Mouse (Mus musculus): ENCODE results near the gene Map3k10.
A peak's percentile ranks its signal among the peaks of the same experiment; 100 is the strongest.
"Not testable (repeated sequence)": the region's sequence is repeated elsewhere in the genome, so short reads cannot be mapped to it uniquely, and the experiment has no call there.

Map3k10 gene

GRCm38 (mm10) chr7:27654607-27655276 is 19.7 kb downstream of the Map3k10 start:
- DNase-seq, result peak; percentile 34

GRCm38 (mm10) chr7:27653681-27654437 is 20.5 kb downstream of the Map3k10 start, which contains the start of gene Ttc9b:
Ttc9b (plus strand) TSS chr7:27653915.
- DNase-seq, result peak; percentile 19

DNA sequence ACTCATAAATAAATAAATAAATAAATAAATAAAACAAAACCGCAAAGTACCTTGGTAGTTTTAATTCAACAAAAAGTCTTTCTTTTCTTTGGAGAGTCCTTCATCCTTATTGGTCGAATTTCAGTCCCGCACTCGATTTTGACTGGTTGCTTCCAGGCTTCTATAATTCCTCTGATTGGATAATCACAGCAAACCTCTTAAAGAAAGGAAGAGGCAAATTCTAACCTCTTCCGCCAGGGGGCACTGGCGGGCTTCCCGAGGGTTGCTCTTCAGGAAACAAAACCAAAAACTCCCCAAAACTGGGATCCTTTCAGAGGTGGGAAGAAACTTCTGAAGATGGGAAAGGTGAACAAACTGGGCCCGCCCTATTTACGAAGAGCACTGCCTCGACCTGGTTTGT is 23.4 kb downstream of the Map3k10 start:
- DNase-seq, result peak; percentile 82

GRCm38 (mm10) chr7:27649723-27650122 is 24.7 kb downstream of the Map3k10 start:
- no peak for DNase-seq

DNA sequence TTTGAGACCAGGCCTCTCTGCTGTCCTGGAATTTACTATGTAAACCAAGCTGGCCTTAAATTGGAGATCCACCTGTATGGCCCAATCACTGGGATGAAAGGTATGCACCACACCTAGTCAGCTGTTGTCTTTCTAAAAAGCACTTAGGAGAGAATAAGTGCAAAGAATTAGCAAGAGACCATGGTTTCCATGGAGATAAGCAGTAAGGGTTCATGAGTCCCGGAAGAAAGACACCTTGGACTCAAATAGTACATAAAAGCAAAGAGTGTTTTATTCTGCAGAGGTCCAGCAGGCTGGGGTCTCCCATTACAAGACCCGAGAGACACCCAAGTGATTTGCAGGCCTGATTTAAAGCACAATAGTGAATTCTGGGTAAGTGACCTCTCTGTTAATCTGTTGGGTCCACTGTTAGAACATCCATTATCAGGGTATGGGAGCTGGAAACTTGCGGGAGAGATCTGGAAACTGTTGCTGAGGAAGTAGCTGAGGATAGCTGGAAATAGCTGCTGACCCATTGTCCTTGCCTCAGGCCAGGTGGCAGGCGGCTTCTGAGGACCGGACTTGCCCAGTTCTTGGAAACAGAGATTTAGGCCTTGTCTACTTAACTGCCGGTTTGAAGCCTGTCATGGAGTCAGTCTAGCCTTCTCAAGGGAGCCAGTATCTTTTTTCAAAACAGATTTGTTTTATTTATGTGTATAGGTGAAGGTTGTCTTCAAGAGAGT is 27.0 kb downstream of the Map3k10 start:
- DNase-seq, result no peak

DNA sequence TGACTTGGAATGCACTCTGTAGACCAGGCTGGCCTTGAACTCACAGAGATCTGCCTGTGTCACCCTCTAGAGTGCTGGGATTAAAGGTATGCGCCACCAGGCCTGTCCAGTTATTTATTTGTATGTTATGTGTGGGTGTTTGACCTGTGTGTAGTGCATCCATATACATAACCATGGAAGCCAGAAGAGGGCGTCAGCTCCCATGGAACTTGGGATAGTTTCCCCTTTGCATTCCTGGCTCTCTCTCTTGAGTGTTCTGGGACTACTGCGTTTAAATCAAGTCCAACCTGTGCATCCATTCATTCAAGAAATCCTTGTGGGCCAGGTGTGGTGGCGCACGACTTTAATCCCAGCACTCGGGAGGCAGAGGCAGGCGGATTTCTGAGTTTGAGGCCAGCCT is 27.9 kb downstream of the Map3k10 start:
- no peak for DNase-seq

DNA sequence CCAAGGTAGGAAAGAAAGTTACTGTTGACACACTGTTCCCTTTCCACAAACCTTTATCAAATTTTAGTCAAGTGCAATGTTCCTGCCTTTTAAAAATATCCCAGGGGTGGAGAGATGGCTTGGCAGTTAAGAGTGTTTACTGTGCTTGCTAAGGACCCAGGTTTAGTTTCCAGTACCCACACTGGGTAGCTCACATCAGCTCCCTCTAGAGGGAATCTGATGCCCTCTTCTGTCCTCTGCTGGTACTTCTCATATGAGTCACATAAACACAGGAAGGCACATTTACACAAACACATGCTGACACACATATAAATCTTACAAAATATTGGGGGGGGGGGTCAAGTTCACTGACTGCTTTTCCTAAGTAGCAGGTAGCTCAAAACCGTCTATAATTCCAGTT is 29.9 kb downstream of the Map3k10 start:
- no peak for DNase-seq

DNA sequence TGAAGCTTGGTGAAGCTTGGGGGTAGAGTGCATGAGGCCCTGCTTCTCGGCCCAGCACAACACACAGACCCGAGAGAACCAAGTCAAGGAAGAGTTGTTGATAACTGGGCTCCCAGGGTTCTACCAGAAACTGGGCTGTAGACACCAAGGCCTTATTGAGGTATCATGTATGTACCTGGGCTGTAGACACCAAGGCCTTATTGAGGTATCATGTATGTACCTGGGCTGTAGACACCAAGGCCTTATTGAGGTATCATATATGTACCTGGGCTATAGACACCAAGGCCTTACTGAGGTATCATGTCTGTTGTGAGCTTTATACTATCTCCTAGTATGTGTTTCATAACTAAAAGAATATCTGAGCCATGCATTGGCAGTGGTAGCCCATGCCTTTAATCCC is 39.3 kb downstream of the Map3k10 start:
- DNase-seq, result not testable (repeated sequence)

DNA sequence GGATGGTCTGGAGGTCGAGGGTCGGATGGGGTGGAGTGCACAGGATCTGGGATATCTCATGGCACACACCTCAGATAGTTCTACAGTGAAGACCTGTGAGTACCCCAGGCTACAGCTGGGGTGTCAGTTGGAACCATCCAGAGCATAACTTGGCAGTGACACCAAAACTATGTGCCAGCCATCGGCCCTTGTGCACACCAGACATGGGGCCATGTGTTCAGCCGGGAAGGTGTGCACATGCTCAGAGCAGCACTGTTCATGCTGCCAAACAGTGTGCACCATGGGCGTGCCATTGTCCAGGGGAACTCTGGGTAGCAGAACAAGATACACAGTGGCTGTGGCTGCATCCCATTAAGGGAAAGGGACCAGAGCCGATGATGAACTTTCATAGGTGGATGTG is 39.7 kb downstream of the Map3k10 start:
- DNase-seq, result no peak

- DNase-seq, result no peak
These were observed 41.2 kb downstream of the Map3k10 start for GRCm38 (mm10) chr7:27633166-27633565.

DNA sequence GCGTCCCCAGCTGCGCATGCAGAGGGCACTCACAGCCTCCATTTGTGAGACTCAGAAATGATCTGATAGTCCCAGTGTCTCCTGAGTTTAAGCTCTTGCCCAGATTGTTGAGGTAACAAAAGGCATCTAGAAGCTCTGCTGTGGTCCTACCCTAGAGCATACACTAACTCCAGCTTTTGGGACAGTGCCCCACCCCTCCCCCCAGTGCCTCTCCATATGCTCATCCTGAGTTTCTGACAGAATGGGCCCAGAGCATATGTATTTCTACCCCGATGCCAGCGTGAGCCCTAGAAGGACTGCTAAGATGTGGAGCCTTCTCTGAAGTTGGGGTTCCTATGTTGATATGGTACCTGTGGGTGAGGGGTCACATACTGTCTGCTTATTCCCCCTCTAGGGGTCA is 43.0 kb downstream of the Map3k10 start:
- no peak for DNase-seq

- DNase-seq, result not testable (repeated sequence)
These were observed 45.6 kb downstream of the Map3k10 start for GRCm38 (mm10) chr7:27628816-27629215.

GRCm38 (mm10) chr7:27628190-27628589 is 46.2 kb downstream of the Map3k10 start:
- DNase-seq, result no peak

- DNase-seq, result no peak
These were observed 46.7 kb downstream of the Map3k10 start for GRCm38 (mm10) chr7:27627707-27628106.

DNA sequence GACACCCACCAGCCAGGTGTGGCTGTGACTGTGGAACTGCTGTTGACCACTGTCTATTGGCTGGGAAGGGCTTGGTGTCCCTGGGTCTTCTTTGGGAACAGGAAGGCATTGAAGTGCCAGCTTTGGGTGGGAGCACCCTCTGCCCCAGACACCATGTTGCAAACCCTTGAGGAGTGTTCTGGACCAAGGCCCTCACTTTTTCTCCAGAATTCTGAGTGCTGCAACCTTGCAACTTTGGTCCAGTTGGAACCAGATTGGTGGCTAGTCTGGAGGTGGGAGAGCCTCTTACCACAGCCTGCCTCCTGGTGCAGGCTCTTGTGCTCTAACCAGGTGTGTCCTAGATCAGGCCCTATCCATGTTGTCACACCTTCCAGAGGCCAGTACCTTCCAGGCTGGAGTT is 49.4 kb downstream of the Map3k10 start:
- no peak for DNase-seq

- no peak for DNase-seq
These were observed 52.2 kb downstream of the Map3k10 start for GRCm38 (mm10) chr7:27622234-27622633.

DNA sequence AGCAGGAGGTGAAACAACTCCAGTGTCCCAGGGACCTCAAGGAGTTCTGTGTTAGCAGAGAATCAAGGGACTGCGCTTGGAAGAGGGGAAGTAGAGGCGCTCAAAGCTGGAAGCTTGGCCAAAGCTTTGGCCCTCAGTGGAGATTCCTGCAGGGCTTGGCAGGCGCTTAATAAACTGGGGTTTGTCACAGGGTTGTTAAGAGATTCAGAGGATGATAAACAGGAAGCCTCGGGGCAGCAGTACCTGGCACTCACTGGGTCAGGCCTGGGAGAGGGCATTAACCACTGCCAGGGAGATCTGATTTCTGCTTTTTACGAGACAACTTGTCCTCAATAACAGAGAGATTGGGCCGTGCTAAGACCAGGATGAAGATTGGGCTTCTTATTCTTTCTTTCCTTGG is 53.4 kb downstream of the Map3k10 start:
- no peak for DNase-seq

GRCm38 (mm10) chr7:27613751-27614499 is 60.5 kb downstream of the Map3k10 start:
- DNase-seq, result no peak

DNA sequence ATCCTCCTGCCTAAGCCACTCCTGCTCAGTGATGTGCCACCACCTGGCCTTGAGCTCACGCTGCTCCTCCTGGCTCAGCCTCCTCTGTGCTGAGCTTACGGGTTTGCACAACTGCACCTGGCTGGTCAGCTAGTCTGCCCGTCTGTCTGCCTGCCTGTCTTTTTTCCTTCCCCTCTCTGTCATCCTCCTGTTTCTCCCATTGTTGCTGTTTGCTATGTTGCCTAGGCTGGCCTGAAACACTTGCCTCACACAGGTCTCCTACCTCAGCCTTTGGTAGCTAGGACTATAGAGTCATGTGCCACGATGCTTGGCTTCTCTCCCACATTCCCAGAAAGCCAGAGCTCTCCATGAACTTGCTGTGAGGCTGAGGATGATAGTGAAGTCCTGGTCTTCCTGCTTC is 61.5 kb downstream of the Map3k10 start:
- no peak for DNase-seq

- DNase-seq, result no peak
These were observed 63.5 kb downstream of the Map3k10 start for GRCm38 (mm10) chr7:27610871-27611270.

GRCm38 (mm10) chr7:27610370-27610769 is 64.0 kb downstream of the Map3k10 start:
- DNase-seq, result no peak

DNA sequence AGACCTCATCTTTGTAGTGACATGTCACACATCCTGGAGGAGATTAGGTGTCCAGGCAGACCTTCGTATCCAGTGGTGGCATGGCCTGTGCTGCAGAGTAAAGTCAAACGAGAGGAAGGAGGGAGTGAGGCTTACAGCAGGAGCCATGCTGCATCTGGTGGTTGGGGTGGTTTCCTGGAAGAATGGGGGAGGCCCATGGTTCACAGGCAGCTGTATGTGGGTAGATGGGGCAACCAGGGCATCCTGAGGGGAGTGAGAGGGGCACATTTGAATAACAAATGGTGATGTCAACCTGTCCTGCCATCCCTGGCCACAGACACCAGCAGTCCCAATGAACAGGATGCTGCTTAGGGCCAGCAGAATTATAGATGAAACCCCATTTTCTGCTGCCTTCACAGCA is 64.7 kb downstream of the Map3k10 start:
- no peak for DNase-seq

DNA sequence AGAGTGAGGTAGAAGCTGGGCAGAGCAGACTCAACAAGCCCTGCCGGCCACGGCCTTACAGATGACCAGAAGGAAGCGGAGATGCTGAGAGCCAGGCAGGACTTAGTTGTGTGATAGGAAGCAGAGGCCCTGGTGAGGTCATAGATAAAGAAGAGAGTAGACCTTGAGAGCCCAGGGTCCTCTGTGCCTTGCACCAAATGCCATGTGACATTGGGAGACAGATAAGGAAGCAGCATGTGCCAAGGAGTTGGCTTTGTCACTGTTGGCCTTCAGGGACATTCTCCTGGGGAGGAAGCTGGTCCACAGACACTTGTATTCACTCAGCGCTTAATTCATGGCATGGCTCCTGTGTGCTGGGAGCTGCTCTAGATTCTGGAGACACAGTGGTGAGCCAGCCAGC is 65.1 kb downstream of the Map3k10 start:
- no peak for DNase-seq
